Mouse (Mus musculus): ENCODE data around the gene Olfr206.

- TF ChIP-seq GATA1 (IDR thresholded peaks at IDR 0.05; ENCODE audit: borderline replicate concordance, low read length) (no peak), CTCF (IDR thresholded peaks at IDR 0.05; ENCODE audit: low read depth, low read length) (no peak), TAL1 (conservative IDR thresholded peaks at IDR 0.05; ENCODE audit: low read depth, low read length) (no peak), POLR2AphosphoS5 (IDR thresholded peaks at IDR 0.05; ENCODE audit: insufficient replicate concordance, low read depth, low read length) (no peak)
These were observed 14.8 kb upstream of the Olfr206 start, which contains the start of gene Olfr209 for GRCm38 (mm10) chr16:59363893-59364292.
